Mouse (Mus musculus): ENCODE measurements around the gene Gm49361.
"Not testable (repeated sequence)": the region's sequence is repeated elsewhere in the genome, so short reads cannot be mapped to it uniquely, and the experiment has no call there.

Gene Gm49361

DNA sequence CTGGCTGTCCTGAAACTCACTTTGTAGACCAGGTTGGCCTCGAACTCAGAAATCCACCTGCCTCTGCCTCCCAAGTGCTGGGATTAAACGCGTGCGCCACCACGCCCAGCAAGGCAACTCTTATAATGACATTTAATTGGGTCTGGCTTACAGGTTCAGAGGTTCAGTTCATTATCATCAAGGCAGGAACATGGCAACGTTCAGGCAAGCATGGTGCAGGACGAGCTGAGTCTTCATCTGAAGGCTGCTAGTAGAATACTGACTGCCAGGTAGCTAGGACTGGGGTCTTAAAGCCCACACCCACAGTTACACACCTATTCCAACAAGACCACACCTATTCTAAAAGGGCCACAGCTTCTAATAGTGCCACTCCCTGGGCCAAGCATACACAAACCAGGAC lies 57.8 kb downstream of the Gm49361 start:
- not testable (repeated sequence) for DNase-seq

DNA sequence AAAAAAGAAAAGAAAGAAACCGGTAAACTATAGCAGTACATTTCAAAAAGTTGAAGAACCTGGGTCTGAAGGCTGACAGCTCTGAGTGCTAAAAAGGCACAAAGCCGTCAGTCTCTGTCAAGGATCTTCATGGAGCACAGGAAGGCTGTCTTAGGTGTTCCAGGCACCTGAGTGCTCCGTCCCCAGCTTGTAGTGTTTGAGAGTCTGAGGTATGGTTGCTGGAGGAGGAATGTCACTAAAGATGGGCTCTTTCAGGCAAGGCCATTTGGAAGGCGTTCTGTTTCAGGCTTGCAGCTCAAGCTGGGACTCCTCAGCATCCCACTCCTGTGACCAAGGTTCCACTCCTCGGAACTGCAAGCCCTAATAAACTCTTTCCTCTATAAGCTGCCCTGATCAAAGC lies 58.5 kb downstream of the Gm49361 start:
- no peak for DNase-seq

DNA sequence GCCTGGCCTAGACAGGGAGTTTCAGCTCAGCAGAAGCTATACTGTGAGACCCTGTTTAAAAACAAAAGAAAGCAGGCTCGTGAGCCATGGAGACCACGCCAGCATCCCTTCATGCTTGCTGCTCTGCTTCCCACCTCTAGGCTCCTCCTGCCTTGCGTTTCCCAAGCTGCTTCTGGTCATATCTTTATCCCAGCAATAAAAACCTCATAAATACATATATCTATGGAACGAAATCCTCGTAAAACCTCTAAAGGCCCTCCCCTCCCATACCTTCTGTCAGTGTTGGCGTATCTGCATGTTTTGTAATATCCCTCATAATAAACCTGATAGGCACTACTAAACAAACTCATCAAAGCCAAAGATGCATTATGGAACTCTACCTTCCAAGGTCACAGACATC lies 59.3 kb downstream of the Gm49361 start:
- DNase-seq, result no peak

DNA sequence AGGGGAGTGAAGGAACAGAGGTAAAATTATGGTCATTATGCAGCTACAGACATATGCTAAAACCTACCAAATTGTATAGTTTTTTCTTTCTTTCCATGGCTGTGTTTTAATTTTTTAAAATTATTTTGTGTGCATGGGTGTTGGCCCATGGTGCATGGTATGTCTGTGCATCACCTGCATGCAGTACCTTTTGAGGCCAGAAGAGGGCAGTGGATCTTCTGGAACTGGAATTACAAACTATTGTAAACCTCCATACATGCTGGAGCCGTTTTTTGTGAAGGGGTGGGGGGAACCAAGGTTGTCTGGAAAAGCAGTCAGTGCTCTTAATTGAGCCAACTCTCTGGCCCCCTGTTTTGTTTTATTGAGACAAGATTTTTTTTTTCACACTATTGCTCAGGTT lies 61.3 kb downstream of the Gm49361 start:
- DNase-seq, result peak; percentile 55

DNA sequence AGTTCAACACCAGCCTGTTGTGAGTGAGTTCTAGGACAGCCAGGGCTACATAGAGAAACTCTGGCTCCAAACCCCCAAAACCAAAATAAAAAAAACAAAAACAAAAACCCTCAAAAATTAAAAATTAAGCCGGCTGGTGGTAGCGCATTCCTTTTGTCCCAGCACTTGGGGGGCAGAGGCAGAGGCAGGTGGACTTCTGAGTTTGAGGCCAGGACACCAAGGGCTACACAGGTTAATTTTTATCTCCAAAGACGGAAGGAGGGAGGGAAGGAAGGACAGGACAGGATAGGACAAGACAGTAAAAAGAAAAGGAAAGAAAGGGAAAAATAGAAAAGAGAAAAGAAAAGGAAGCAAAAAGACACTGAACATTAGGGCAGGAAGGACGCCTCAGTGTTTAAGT lies 63.2 kb downstream of the Gm49361 start:
- no peak for DNase-seq

DNA sequence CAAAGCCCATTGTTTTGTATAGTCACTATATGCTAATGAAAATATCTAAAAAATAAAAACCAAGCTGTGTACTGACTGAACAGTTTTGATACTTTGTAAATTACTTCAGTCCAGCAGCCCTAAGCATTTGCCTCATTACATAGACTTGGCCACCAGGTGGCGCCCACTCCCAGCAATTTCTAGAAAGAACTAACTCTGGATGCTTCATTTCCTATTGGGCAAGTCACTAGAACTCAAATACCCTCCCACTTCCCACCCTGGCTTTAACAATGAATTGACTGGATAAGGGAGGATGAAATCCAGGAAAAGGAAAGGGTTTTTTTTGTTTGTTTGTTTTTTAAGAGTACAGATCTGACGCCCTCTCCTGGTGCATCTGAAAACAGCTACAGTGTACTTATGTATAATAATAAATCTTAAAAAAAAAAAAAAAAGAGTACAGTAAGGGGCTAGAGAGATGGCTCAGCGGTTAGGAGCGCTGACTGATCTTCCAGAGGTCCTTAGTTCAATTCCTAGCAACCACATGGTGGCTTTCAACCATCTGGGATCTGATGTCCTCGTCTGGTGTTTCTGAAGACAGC lies 65.9 kb downstream of the Gm49361 start:
- peak; percentile 76 to 86 for DNase-seq

DNA sequence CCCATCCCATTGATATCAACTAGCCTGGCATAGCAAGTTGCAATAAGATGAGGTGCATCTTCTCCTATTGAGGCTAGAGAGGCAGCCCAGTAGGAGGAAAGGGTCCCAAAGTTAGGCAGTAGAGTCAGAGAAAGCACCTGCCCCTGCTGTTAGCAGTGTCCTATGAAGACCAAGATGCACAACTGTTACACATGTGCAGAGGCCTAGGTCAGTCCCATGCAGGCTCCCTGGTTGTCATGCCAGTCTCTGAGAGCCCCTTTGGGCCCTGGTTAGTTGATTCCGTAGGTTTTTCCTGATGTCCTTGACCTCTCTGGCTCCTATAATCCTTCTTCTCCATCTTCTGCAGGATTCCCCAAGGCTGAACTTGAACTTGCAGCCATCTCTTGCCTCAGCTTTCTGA lies 66.4 kb downstream of the Gm49361 start:
- no peak for DNase-seq

DNA sequence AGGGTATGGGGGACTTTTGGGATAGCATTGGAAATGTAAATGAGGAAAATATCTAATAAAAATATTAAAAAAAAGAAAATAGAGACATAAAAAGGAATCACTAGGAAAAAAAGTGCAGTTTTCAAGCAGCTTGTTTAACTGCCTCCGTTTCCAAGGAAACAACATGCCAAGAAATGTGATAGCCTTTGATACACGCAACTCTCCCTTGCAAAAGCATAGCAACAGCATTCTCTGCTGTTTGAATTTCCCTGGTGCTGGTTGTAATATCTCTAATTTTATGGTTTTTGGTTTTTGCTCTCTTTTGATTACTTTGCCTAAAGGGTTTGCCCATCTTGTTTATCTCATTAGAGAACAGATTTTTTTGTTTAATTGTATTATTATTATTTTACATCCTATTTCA lies 70.4 kb downstream of the Gm49361 start:
- DNase-seq, result no peak

DNA sequence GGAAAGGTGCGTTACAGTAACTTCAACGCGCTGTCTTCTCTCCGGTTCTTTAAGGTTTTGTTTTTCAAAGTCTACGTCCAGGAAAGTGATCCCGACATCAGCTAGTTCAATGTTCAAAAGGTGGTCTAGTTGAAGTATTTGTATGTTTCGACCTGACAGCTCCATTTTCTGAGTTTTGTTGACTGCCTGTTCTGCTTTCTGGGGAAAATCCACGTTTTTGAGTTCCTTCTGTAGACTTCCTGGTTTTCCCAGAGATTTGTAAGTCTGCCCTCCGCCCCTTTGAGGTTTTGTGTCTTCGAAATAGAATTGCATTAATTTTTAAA lies 80.3 kb downstream of the Gm49361 start:
- DNase-seq, result no peak

DNA sequence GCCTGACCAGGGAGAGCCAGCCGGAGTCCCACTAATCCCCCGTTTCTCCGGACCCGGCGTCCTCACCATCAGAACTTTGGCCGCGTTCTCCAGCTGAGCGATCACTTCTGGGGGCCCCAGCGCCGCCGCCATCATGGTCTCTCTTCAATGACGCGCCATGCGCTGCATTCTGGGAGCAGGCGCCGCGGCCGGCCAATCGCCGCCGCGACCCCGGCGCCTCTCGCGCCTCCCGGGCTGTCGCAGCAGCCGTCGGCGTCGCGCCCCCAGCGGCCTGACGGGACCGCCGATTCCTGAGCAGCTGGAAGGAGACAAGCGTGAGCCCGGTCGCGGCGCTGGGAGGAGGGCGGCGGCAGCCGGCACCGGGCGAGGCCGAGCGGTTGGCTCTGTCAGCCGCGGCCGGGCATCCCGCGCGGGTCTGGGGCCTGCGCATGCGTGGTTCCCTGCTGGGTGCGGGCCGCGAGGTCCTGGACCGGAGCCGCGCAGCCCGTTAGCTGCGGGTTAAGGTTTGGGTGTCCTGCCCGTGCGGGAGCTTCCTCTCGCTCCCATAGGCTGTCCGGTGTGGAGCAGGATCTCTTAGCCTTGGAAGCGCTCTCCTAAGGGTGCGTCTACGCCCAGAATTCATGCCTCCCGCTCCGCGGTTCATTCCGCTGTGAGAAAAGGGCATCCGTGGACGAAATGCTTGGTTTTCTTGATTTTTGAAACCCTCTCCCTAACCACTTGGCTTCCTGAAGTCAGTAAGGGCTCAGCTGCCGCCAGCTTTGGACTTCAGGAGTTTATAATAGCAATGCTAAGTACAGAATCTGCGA lies 80.9 kb downstream of the Gm49361 start, which contains the start of gene Xpo4:
Xpo4 (minus strand) TSS at position 609 of the 806 bp plus-strand sequence.
- peak; percentile 84 to 94 for DNase-seq

DNA sequence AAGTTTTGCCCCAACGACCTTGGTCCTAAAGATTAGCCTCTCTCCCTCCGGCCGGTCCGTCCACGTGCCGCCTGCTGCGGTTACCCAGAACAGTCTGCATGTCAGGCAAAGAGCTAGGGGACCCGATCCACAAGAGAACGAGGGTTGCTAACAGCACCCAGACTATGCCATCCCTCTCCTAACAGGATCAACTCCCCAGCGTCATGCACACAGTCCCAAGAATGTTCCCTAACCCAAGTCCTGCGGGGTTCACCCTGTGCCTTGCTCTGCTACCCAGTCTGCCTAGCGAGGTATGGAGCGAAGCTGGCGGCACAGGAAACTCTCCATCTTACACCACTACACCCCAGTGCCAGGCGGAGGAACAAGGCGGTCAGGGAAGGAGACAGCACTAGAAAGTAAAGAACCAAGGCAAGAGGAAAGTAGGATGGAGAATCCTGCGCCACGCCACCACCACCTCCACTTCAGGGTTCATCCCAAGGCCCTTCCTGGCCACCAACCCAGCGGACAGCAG lies 81.5 kb downstream of the Gm49361 start:
- peak in 1 of 2 experiments; percentile 19 for DNase-seq

DNA sequence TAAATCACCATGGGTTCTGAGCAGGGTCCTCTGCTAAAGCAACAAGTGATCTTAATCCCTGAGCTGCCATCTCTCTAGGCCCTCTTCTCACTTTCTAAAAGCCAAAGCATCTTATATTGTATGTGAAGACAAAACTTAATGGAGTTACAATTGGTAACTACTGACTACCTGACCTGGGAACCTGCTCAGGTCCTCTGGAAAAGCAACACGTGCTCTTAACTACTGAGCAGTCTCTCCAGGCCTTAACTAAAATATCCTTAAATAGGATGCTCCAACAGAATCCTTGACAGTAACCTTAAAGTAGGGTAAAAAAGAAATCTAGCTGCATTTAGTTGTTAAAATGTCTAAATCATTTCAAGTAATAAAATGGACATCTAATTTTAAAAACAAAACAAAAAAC lies 82.3 kb downstream of the Gm49361 start:
- DNase-seq, result no peak

DNA sequence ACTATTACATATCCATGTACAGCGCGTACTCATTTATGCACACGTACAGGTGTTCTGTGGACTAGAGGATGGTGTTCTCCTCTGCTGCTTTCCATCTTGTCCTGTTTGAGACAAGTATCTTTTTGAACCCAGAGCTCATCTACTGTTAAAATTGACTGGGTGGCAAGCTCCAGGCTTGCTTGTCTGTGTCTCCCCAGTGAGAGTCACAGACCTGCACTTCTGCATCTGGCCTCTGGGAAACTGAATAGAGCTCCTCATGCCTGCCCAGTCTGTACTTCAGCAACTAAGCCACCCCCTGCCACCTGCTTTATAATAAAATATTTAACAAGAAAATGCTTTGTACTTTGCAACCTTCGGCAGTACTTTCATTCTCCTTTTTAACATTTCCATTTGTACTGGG lies 87.6 kb downstream of the Gm49361 start:
- no peak for DNase-seq

DNA sequence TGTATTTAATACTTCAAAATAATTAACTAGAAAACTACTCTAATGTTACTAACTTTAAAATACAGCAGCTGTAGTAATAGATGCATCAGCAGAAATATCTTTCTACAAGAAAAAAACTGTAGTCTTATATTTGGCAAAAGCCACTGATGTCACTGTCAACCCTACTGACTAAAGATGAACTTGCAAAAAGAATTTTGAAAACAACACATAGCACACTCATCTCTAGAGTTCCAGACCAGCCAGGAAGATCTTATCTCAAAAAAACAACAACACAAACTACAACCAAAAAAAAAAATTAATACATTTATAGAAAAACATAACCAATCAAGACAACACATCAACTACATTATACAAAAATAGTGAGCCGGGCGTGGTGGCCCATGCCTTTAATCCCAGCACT lies 88.4 kb downstream of the Gm49361 start:
- DNase-seq, result no peak

DNA sequence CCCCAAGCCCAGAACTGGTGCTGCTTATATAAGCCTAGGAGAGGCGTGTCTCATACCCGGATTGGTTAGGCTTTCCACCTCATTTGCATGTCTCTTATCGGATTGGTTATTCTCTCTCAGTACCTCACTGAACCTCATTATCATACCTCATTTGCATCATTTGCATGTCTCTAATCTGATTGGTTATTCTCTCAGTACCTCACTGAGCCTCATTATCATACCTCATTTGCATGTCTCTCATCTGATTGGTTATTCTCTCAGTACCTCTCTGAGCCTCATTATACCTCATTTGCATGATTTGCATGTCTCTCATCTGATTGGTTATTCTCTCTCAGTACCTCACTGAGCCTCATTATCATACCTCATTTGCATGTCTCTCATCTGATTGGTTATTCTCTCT lies 89.4 kb downstream of the Gm49361 start:
- DNase-seq, result not testable (repeated sequence)

DNA sequence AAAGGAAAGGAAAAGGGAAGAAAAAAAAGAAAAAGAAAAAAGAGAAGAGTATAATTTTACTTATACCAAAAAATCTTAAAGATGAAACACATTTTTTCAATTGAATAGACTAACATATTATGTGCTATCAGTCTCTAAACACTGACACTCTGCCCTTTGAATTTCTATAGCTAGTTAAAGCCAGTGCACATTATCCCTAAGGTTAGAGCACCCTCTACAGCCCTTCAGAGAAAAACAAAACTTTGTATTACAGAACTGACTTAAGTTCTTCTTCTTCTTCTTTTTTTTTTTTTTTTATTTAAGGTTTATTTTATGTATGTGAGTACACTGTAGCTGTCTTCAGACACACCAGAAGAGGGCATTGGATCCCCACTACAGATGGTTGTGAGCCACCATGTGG lies 96.4 kb downstream of the Gm49361 start:
- DNase-seq, result no peak

DNA sequence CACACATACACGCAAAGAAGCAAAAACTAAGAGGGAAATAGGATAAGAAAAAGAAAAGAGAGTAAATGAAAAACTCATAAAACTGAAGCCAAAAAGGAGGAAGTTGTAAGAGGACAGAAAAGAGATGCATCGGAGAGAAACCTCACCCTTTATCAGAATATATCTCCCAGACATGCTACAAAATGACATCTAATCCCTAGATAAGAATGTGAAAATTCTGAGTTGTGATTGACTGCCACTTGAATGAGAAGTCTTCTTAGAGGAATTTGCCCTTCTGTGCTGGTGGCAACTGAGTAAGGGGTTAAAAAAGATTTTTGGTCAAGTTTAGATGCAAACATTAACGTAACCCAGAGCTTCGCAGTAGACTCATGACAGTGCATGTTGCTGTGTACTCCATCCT lies 99.7 kb downstream of the Gm49361 start:
- no peak for DNase-seq

DNA sequence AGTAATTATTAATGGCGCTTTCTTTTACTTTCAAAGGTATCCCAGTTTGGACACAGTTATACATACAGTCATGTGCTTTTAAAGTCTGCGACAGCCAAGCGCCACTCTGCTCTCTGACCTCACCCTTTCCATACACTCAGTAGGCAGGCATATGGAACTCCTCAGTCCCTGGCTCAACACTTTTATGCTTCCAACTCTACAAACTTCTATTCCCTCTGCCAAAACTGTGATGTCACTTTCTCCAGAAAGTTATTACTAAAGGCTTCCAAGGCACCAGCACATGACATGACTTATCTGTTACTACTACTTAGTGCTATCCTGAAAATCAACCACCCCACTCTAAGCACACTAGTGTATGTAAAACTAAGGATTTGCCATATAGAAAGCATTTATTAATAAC lies 106.8 kb downstream of the Gm49361 start:
- no peak for DNase-seq

DNA sequence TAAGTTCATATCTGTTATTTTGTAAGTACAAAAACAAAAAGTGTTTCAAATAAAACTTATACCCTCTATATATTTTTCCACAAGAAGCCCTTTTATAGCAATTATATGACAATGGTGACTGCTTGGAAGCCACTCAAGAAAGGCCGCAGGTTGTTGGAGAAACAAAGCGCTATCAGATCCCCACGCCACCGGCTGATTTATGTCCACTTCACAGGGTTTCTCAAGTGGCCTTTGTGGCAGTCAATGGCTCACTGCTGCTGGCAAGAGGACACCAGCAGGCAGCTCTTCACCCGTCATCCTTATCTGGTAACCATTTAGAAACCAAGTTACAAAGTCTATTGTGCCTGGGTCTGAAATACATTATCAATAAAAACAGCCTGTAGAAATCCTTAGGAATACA lies 111.8 kb downstream of the Gm49361 start:
- DNase-seq, result no peak

DNA sequence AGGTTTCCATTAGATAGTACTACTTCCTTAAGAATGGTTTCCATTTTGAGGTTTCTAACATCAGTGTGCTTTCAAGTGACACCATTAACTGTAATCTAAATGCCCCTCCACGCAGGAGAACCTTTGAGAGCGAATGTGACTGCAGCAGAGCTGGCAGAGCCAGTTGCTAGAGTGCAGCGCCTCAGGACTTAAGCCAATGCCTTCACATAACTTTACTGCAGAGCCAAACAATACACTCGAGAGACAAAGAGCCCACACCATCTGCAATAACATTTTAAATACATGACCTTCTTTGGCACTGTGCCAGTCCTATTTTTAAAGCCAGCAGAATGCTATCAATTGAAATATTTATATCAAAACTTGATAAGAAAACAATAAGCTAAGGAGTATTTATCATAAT lies 116.3 kb downstream of the Gm49361 start:
- no peak for DNase-seq

DNA sequence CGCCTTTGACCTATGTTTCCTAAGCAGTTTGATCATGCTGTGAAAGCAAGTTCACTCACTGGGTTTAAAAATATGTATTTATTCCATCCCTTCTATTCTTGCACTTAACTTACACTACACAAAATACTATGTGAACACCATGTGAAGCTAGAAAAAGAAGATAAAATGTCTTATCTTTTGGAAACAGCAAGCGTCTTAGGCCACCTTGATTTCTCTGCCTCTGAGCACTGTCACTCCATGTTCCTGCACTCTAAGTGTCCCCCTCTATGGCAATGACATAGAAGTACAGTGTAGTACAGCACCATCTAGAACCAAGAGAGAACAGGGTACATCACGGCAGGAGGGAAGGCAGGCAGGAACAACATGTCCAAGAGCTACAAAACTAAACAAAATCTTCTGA lies 123.0 kb downstream of the Gm49361 start:
- DNase-seq, result no peak

DNA sequence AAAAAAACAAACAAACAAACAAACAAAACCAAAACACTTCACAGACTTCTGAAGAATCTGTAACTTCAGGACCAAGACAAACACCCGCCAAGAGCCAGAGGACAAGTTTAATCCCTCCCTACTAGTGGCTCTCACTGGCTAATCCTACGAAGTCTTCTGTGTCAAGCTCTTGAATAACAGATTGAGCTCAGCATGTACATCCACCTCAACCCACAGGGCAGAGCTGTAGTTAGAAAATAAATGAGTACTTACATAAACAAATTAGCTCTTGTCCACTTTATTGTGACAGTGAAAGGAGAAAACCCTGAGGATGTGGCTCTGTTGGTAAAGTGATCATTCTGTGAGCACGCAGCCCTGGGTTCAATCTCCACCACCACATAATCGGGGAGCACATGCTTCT lies 124.2 kb downstream of the Gm49361 start:
- DNase-seq, result peak; percentile 40 to 47

DNA sequence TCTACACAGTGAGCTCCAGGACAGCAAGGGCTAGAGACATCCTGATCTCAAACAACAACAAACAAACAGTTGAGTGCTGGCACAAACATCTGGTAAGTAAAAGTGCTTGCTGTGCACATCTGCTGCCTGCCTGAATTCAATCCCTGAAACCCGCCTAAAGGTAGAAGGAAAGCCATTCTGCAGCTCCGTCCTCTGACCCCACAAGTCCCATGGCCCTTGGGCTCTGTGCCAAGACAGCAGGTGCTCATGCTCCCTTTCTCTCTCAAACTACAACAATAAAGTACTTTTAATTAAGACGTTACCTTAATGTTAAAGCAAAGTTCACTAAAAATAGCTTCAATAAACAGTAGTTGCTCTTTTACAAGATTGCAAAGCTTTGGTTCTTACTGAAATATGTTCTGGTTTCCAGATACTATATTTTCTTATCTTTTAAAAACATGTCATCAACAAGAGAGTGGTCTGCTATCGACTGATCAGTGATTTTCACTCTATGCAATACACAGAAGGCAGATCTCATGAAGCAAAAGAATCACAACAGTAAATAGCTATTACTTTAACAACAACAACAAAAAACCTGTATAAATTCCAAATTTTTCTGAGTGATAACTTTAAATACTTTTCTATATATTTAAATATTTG lies 125.2 kb downstream of the Gm49361 start:
- DNase-seq, result peak; percentile 37 to 47

DNA sequence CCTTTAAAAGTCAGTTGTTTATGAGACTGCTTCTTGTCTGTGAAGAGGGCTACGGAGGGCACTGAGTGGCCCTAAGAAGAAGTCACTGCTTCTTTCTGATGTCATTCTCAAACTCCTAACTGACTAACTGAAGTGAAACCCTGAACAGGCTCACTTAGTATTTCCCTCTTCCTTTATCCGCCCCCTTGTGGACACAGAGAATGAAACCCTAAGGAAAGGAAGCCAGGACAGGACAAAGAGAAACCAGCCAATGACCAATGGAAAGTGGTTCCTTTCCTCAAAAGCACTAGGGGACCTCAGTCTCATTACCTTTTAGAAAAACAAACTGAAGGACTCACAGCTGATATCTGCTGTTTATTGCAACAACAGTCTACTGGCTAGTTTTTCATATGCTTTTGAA lies 126.4 kb downstream of the Gm49361 start:
- peak; percentile 33 to 39 for DNase-seq
